Mouse (Mus musculus): ENCODE results near the gene Usf1.

Usf1 gene

GRCm38 (mm10) chr1:171410947-171411484 is at the start of gene Usf1:
Gene Usf1, plus strand, starts transcription at chr1:171411313.
- peak; percentile 98 for DNase-seq (ENCODE audit: low read depth, low spot score)

GRCm38 (mm10) chr1:171365934-171366333 is 45.2 kb upstream of the Usf1 start:
- DNase-seq (ENCODE audit: low read depth, low spot score): no peak

GRCm38 (mm10) chr1:171369845-171370556 is 41.1 kb upstream of the Usf1 start, which contains the start of gene Nectin4:
Gene Nectin4, plus strand, starts transcription at chr1:171370099.
- DNase-seq (ENCODE audit: low read depth, low spot score): peak; percentile 18

- no peak for DNase-seq (ENCODE audit: low read depth, low spot score)
Observed at GRCm38 (mm10) chr1:171372880-171373279, 38.2 kb upstream of the Usf1 start.

GRCm38 (mm10) chr1:171373946-171374345 is 37.2 kb upstream of the Usf1 start:
- no peak for DNase-seq (ENCODE audit: low read depth, low spot score)

GRCm38 (mm10) chr1:171375646-171376097 is 35.4 kb upstream of the Usf1 start:
- no peak for DNase-seq (ENCODE audit: low read depth, low spot score)

- DNase-seq (ENCODE audit: low read depth, low spot score): peak; percentile 81
Observed at GRCm38 (mm10) chr1:171378298-171378697, 32.8 kb upstream of the Usf1 start.

GRCm38 (mm10) chr1:171379935-171380599 is 31.0 kb upstream of the Usf1 start:
- DNase-seq (ENCODE audit: low read depth, low spot score): peak; percentile 95

- DNase-seq (ENCODE audit: low read depth, low spot score): no peak
Observed at GRCm38 (mm10) chr1:171382096-171382620, 29.0 kb upstream of the Usf1 start.

GRCm38 (mm10) chr1:171384361-171384760 is 26.8 kb upstream of the Usf1 start:
- DNase-seq (ENCODE audit: low read depth, low spot score): no peak

- DNase-seq (ENCODE audit: low read depth, low spot score): no peak
Observed at GRCm38 (mm10) chr1:171385171-171385570, 25.9 kb upstream of the Usf1 start.

GRCm38 (mm10) chr1:171387099-171387498 is 24.0 kb upstream of the Usf1 start:
- DNase-seq (ENCODE audit: low read depth, low spot score): no peak

- DNase-seq (ENCODE audit: low read depth, low spot score): peak; percentile 56
Observed at GRCm38 (mm10) chr1:171388376-171389102, 22.6 kb upstream of the Usf1 start, which contains the start of gene Arhgap30. Gene Arhgap30, plus strand, starts transcription at chr1:171388954.

GRCm38 (mm10) chr1:171390101-171390500 is 21.0 kb upstream of the Usf1 start:
- DNase-seq (ENCODE audit: low read depth, low spot score): peak; percentile 32

GRCm38 (mm10) chr1:171401821-171402220 is 9.3 kb upstream of the Usf1 start:
- no peak for DNase-seq (ENCODE audit: low read depth, low spot score)

GRCm38 (mm10) chr1:171402991-171403390 is 8.1 kb upstream of the Usf1 start:
- DNase-seq (ENCODE audit: low read depth, low spot score): no peak

- DNase-seq (ENCODE audit: low read depth, low spot score): no peak
Observed at GRCm38 (mm10) chr1:171407263-171407662, 3.9 kb upstream of the Usf1 start.

- DNase-seq (ENCODE audit: low read depth, low spot score): no peak
Observed at GRCm38 (mm10) chr1:171410231-171410630, 882 bp upstream of the Usf1 start.

GRCm38 (mm10) chr1:171411492-171411941 is 404 bp downstream of the Usf1 start:
- DNase-seq (ENCODE audit: low read depth, low spot score): no peak

GRCm38 (mm10) chr1:171412001-171412441 is 908 bp downstream of the Usf1 start:
- peak; percentile 58 for DNase-seq (ENCODE audit: low read depth, low spot score)

GRCm38 (mm10) chr1:171412446-171412845 is 1.3 kb downstream of the Usf1 start:
- DNase-seq (ENCODE audit: low read depth, low spot score): peak; percentile 75
